Mouse (Mus musculus) hindbrain, postnatal 0 days (tissue): Measurements from ENCODE around the gene Ccer2. TPM values are rescaled to one million over a fixed set of nuclear protein-coding genes. Genes with fewer than 3 reads are reported as not detected.
A peak's percentile ranks its signal among the peaks of the same experiment; 100 is the strongest.

Experiments used
- ATAC-seq: fragments of 200-750 bp; cut with Nextera tagmentation; 2 replicates; pipeline ENCODE4 v1.8.0; 2017; ENCODE audit warnings: mild to moderate bottlenecking, moderate TSS enrichment, moderate library complexity
- DNase-seq: peaks from one replicate; pipeline ENCODE4 v3.0.0-alpha.2; 2015; ENCODE audit warnings: low spot score
- H3K27ac ChIP-seq: fragments of 300-500 bp; sonication (generic); 2 replicates; pipeline ENCODE4 v1.5.1; 2014; ENCODE audit warnings: mild to moderate bottlenecking
- H3K27me3 ChIP-seq: fragments of 300-500 bp; sonication (generic); 2 replicates; pipeline ENCODE4 v1.6.1; 2014; ENCODE audit warnings: low read length, mixed read lengths; ENCODE audit not compliant: insufficient read depth
- H3K36me3 ChIP-seq: fragments of 300-500 bp; sonication (generic); 2 replicates; pipeline ENCODE4 v1.6.1; 2014; ENCODE audit warnings: low read length, mixed read lengths; ENCODE audit not compliant: insufficient read depth
- H3K4me1 ChIP-seq: fragments of 300-500 bp; sonication (generic); 2 replicates; pipeline ENCODE4 v1.6.1; 2014; ENCODE audit warnings: antibody characterized with exemption, low read length, mixed read lengths; ENCODE audit not compliant: insufficient read depth
- H3K4me2 ChIP-seq: fragments of 300-500 bp; sonication (generic); 2 replicates; pipeline ENCODE4 v1.6.1; 2014; ENCODE audit warnings: low read depth, mild to moderate bottlenecking, low read length, moderate library complexity, mixed read lengths
- H3K4me3 ChIP-seq: fragments of 300-500 bp; sonication (generic); 2 replicates; pipeline ENCODE4 v1.5.1; 2014; ENCODE audit warnings: low read length
- H3K9ac ChIP-seq: fragments of 300-500 bp; sonication (generic); replicated peaks from 2 replicates; pipeline ENCODE4 v1.6.1; 2014; ENCODE audit warnings: mild to moderate bottlenecking, low read length, moderate library complexity, mixed read lengths
- H3K9me3 ChIP-seq: fragments of 300-500 bp; sonication (generic); 2 replicates; pipeline ENCODE4 v1.6.1; 2016; ENCODE audit warnings: low read length, mixed read lengths
- CTCF ChIP-seq: IDR thresholded peaks from 2 replicates; pipeline ENCODE4 v1.5.1; 2016; ENCODE audit warnings: antibody characterized with exemption, control low read depth, low read depth
- WGBS: fragments of 180-500 bp; shearing (Covaris S2); extraction: QIAGEN DNeasy Blood & Tissue Kit; methylation state at CpG from one replicate; pipeline ENCODE4 v1.1.7; 2014; 5-methylcytosine and 5-hydroxymethylcytosine counted together
- polyA plus RNA-seq: library from polyadenylated mRNA; unstranded; fragments of >200 nt; fragmentation: Nextera tagmentation; extraction: Ambion mirVana; gene quantifications from 2 replicates; pipeline ENCODE4 v1.2.1, GENCODE M21; 2015
- total RNA-seq: library from RNA; depleted of rRNA; stranded (reverse); fragments of >200 nt; gene quantifications from 2 replicates; pipeline ENCODE4 v1.2.3, GENCODE M21; 2014

Ccer2 gene
- total and polyA plus RNA-seq, 2 experiments from 2014 or later, result 1.4 TPM; not detected in 1

DNA sequence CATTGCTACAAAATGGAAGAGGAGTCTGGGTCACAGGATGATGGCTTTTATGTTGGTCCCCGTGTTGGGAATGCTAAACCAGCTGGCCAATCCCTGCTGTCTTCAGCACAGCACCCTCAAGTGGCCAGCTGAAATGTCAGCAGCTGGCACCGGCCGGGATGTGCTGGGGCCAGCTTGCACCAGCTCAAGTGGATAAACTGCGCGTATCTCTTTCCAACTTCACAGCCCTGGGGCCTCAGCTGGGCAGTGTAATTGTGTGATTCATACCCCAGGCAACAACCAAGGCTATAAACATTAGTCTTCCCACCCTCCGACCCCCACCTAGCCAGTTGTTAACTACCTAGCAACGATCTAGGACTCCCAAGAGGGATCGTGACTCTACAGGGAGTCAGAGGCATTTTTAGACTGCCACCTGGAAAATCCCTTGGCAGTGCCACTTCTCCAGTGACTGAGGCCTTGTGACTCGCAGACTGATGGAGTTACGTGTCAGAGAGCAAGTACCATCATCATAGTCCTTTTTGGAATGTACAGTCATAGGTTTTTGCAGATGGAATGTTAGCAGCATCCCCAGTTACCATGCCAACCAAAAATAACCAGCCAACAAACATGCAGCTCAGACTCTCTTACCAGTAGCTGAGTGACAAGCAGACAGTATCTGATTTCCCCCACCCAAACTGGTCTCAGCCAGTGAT, 28.2 kb upstream of the Ccer2 start:
- Histone ChIP-seq H3K4me1 (no peaks in the 10 kb centered on the region), H3K4me3 (no peak overlapping the region), H3K36me3 (no peaks in the 10 kb centered on the region), H3K9ac (0 out of 2 replicates have a peak overlapping the region, but pooled peaks have one; percentile 24), H3K27me3 (no peaks in the 10 kb centered on the region), H3K27ac (no peak overlapping the region), H3K4me2 (no peak overlapping the region), H3K9me3 (peaks cover 3% of the 10 kb centered on the region; the same call in 1 of the 2 replicates)
- peak; percentile 72 for DNase-seq
- 36% methylated on average over 10 of the region's 10 CpGs for WGBS
- TF ChIP-seq CTCF, result peak; percentile 65
- peak; percentile 65 for ATAC-seq

DNA sequence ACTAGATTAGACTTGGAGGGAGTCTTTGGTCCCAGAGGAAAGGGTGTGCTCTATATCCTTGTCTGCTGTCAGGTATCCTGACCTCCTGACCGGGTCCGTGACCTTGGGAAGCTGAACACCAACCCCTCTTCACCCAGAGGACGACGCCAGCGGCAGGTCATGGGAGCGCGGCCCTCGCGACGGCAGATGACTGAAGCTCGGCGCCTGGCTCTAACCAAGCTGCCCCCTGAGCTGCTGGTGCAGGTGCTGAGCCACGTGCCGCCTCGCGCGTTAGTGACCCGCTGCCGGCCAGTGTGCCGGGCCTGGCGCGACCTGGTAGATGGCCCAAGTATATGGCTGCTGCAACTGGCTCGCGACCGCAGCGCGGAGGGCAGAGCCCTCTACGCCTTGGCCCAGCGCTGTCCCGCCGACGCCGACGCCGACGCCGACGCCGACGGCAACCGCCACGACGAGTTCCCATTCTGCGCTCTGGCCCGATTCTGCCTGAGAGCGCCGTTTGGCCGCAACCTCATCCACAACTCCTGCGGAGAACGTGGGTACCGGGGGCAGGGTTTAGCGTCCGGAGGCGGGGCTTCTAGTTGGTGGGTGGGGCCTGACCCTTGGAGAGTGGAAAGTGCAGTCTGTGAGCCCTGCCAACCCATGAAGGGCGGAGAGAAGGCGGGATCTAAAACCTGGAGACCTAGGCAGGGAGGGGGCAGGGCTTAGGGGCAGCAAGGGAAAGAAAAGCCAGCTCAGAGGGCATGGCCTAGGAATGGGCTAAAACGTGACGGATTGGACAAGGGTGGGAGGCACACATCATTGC, 23.4 kb upstream of the Ccer2 start:
- Histone ChIP-seq H3K9me3 (peaks cover 3% of the 10 kb centered on the region; the same call in 1 of the 2 replicates), H3K4me3 (peak overlapping the region; percentile 38), H3K27me3 (no peaks in the 10 kb centered on the region), H3K9ac (peak overlapping the region; percentile 41; the same call in 1 of the 2 replicates), H3K36me3 (no peaks in the 10 kb centered on the region), H3K4me2 (peak overlapping the region; percentile 56), H3K27ac (no peak overlapping the region), H3K4me1 (no peaks in the 10 kb centered on the region)
- WGBS, result 4% methylated on average over 58 of the region's 58 CpGs
- peak; percentile 77 for ATAC-seq
- no peak for TF ChIP-seq CTCF
- DNase-seq, result peak; percentile 66

DNA sequence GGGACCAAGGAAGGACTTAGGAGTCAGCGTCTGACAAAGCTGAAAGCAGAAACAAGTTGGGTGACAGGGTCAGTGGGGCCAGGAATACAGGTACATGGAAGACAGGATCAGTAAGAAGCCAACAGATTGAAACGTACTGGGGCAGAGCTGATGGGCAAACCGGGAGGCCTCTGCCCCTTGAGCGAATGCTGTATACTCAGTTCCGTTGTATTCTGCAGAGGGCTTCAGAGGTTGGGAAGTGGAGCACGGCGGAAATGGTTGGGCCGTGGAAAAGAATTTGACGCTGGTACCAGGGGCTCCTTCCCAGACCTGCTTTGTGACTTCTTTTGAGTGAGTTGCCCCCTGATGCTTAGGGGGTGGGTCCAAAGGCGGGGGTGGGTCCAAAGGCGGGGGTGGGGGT, 22.8 kb upstream of the Ccer2 start:
- H3K4me1 ChIP-seq, result no peaks in the 10 kb centered on the region
- H3K4me3 ChIP-seq, result peak overlapping the region; percentile 38
- H3K27me3 ChIP-seq, result no peaks in the 10 kb centered on the region
- H3K9ac ChIP-seq, result no peak overlapping the region
- peaks cover 3% of the 10 kb centered on the region; the same call in 1 of the 2 replicates for H3K9me3 ChIP-seq
- ATAC-seq (0 out of 2 replicates have a peak, but pooled peaks have one; percentile 1), DNase-seq (no peak)
- H3K4me2 ChIP-seq, result peak overlapping the region; percentile 56
- H3K27ac ChIP-seq, result no peak overlapping the region
- TF ChIP-seq CTCF, result no peak
- WGBS, result 13% methylated on average over 11 of the region's 11 CpGs
- no peaks in the 10 kb centered on the region for H3K36me3 ChIP-seq

DNA sequence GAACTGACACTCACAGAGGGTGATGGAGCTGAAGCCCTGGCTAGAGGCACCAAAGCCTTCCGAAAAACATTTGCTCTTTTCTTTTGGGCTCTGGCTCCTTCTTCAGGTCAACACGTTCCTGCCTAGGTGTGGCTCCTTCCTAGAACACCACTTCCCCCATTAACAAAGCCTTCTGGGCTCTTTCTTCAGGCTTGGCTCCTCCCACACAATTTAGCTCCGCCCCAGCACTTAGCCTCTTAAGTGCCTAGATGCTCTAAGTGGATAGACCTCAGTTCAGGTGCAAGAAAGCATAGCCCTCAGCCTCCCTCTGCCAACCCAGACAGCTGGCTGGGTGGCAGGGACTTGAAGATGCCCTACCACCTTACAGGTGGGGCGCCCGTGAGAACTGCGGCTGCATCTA, 20.3 kb upstream of the Ccer2 start:
- Histone ChIP-seq H3K9me3 (peaks cover 3% of the 10 kb centered on the region; the same call in 1 of the 2 replicates), H3K36me3 (no peaks in the 10 kb centered on the region), H3K4me2 (no peak overlapping the region), H3K4me3 (no peak overlapping the region), H3K4me1 (no peaks in the 10 kb centered on the region), H3K9ac (no peak overlapping the region), H3K27me3 (no peaks in the 10 kb centered on the region), H3K27ac (no peak overlapping the region)
- TF ChIP-seq CTCF, result no peak
- ATAC-seq (no peak), DNase-seq (no peak)
- 85% methylated on average over 6 of the region's 6 CpGs for WGBS

DNA sequence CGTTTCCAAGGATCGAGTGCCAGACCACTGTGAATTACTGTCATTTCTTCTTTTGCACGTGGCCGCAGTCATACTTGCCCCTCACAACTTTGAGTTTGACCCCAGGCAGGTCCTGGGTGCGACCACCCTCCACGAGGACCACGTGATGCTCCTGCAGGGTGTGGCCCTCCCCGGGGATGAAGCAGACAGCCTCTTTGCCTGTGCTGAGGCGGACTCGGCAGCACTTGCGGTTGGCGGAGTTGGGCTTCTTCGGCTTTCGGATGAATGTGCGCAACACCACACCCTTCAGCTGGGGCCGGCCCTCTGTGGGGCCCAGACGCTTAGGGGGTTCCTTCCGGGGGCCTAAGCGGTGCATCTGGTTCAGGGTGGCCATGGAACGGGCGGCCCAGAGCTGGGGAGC, 16.1 kb upstream of the Ccer2 start:
- Histone ChIP-seq H3K27ac (no peak overlapping the region), H3K27me3 (no peaks in the 10 kb centered on the region), H3K36me3 (no peaks in the 10 kb centered on the region), H3K4me1 (peaks cover 9% of the 10 kb centered on the region; the same call in 1 of the 2 replicates), H3K9ac (no peak overlapping the region), H3K9me3 (no peaks in the 10 kb centered on the region), H3K4me3 (no peak overlapping the region), H3K4me2 (no peak overlapping the region)
- ATAC-seq (no peak), DNase-seq (no peak)
- no peak for TF ChIP-seq CTCF
- 95% methylated on average over 21 of the region's 21 CpGs for WGBS

DNA sequence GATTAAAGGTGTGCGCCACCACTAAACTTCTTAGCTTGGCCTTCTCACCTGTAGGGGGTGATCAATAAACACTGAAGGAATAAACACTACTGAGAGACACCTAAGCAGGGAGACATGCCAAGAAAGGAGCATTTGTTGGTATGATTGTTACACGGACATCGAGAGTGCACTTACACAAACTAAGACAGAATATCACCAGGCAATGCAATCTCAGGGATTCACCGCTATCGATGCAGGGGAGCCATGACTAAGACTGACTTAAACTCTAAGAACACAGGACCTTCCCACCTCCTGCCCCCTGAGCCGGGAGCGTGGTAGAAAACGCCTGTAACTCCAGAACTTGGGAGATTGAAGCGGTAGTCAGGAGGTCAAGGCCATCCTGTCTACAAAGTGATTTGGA, 15.0 kb upstream of the Ccer2 start:
- ATAC-seq (no peak), DNase-seq (no peak)
- peak overlapping the region; percentile 69 for H3K4me2 ChIP-seq
- no peaks in the 10 kb centered on the region for H3K9me3 ChIP-seq
- peak overlapping the region; percentile 79; the same call in 1 of the 2 replicates for H3K27ac ChIP-seq
- TF ChIP-seq CTCF, result 0 out of 2 replicates have a peak, but pooled peaks have one; percentile 25
- peak overlapping the region; percentile 60 for H3K9ac ChIP-seq
- peaks cover 9% of the 10 kb centered on the region; the same call in 1 of the 2 replicates for H3K4me1 ChIP-seq
- H3K27me3 ChIP-seq, result no peaks in the 10 kb centered on the region
- 0 out of 2 replicates have a peak, but pooled peaks cover 2% of the 10 kb centered on the region for H3K36me3 ChIP-seq
- WGBS, result 41% methylated on average over 9 of the region's 9 CpGs
- H3K4me3 ChIP-seq, result peak overlapping the region; percentile 71
